Mouse (Mus musculus) ovary, adult 18-20 months (tissue): Measurements from ENCODE around the gene Vwc2.

Experiments used
- DNase-seq: peaks from one replicate; pipeline ENCODE4 v3.0.0; 2022; ENCODE audit warnings: low spot score, mixed read lengths

Gene Vwc2

DNA sequence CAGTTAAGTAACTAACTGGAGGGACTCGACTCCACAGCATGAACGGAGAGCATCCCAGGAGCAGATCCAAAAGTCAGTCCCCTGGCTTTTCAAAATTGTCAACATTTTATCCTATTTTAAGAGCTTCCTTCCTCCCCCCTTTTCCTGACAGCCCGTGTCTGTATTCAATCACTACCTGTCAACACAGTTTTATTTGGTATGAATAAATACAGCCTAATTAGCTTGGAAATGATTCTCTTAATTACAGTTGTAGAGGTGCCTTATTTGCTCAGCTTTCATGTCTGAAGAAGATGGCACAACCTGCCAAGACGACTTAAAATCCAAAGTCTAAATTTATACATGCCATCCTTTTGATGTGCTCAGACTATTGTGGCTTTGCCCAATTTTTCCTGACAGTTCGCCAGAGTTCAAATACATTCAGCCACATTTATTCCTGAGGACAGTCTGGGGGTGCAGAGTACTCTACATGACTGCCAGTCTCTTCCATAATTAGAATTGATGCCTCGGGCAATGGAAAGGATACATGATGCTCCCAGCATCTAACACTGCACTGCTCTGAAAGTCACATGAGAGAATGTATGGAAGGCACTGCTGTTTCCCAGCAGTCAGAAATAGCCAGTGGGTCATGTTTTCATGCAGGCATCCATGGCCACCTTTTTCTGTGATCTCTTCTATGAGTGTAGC is 128.8 kb downstream of the Vwc2 start:
- no peak for DNase-seq

DNA sequence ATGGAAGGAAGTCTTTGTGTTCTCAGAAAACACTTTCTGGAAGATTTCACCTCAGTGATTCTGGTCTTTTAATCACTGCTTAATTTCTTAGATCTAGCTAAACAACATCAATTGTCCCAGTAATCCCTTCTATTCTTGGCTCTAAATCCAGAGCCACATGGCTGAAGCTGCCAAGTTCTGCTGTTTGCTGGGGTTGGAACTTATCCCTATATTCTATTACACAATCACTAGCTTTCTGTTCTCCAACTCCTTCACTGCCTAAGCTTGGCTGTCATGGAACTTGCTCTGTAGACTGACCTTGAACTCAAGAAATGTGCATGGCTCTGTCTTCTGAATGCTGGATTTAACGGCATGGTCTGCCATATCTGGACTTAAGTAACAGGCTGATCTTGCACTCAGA is 143.3 kb downstream of the Vwc2 start:
- no peak for DNase-seq

DNA sequence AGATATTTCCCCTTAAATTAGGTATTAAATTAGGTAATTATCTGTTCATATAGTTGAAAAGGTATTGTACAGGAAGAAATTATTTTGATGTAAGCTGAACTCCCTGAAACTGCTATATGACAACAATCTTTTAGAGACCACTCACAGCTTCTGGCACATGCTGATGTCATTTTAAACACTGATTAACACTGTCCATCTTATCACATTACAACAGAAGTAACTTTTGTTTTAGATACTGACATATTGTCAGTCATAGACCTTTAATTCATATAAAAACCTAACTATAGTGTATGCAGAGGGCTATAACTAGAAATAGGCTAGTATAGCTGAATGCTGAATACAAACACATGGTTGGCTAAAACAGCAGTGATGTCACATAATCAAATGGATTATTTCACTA is 166.1 kb downstream of the Vwc2 start:
- DNase-seq, result no peak

DNA sequence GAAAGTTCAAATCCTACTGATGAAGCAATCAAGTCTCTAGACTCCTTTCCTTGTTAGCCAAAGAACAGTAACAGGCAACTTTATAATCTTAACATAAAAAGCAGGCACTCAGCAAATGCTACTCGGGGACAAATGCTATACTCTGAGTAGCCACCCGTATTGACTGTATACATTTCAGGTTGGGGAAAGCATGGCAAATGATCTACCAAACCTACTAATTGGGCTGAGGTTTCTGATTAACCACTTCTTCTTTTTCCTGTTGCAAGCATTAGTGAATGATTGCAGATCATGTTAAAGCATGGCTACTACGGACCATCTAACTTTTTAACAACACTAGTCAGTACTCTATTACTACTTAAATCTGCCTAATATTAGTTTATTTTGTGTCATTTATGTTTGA is 169.5 kb downstream of the Vwc2 start:
- DNase-seq, result no peak
